Mouse (Mus musculus) heart, embryonic 15.5 days (tissue): Measurements from ENCODE around the gene Capns2. TPM values are rescaled to one million over a fixed set of nuclear protein-coding genes. Genes with fewer than 3 reads are reported as not detected.
A peak's percentile ranks its signal among the peaks of the same experiment; 100 is the strongest.
"Not testable (repeated sequence)": the region's sequence is repeated elsewhere in the genome, so short reads cannot be mapped to it uniquely, and the experiment has no call there.

Experiments used
- ATAC-seq: fragments of 200-750 bp; cut with Nextera tagmentation; replicated peaks from 2 replicates; pipeline ENCODE4 v1.8.0; 2017; ENCODE audit warnings: low read depth, moderate TSS enrichment; ENCODE audit not compliant: insufficient number of reproducible peaks, insufficient read depth, low FRiP score
- H3K27ac ChIP-seq: fragments of 300-500 bp; sonication (generic); 2 replicates; pipeline ENCODE4 v1.5.1; 2015; ENCODE audit warnings: mild to moderate bottlenecking, inconsistent platforms
- H3K27me3 ChIP-seq: fragments of 300-500 bp; sonication (generic); 2 replicates; pipeline ENCODE4 v1.6.1; 2015; ENCODE audit warnings: inconsistent platforms
- H3K36me3 ChIP-seq: fragments of 300-500 bp; sonication (generic); 2 replicates; pipeline ENCODE4 v1.6.1; 2015; ENCODE audit warnings: mild to moderate bottlenecking, inconsistent platforms
- H3K4me1 ChIP-seq: fragments of 300-500 bp; sonication (generic); replicated peaks from 2 replicates; pipeline ENCODE4 v1.6.1; 2015; ENCODE audit warnings: inconsistent platforms
- H3K4me2 ChIP-seq: fragments of 300-500 bp; sonication (generic); 2 replicates; pipeline ENCODE4 v1.6.1; 2015; ENCODE audit warnings: inconsistent platforms, mild to moderate bottlenecking, moderate library complexity
- H3K4me3 ChIP-seq: fragments of 300-500 bp; sonication (generic); 2 replicates; pipeline ENCODE4 v1.5.1; 2015; ENCODE audit warnings: mild to moderate bottlenecking, inconsistent platforms
- H3K9ac ChIP-seq: fragments of 300-500 bp; sonication (generic); 2 replicates; pipeline ENCODE4 v1.6.1; 2015; ENCODE audit warnings: mild to moderate bottlenecking, inconsistent platforms
- H3K9me3 ChIP-seq: fragments of 300-500 bp; sonication (generic); replicated peaks from 2 replicates; pipeline ENCODE4 v1.6.1; 2016; ENCODE audit warnings: inconsistent platforms
- WGBS: fragments of 180-500 bp; shearing (Covaris S2); methylation state at CpG from one replicate; pipeline ENCODE4 v1.1.7; 2015; ENCODE audit warnings: mixed read lengths; 5-methylcytosine and 5-hydroxymethylcytosine counted together
- polyA plus RNA-seq: library from polyadenylated mRNA; unstranded; fragments of >200 nt; fragmentation: Nextera tagmentation; extraction: Ambion mirVana; gene quantifications from 2 replicates; pipeline ENCODE4 v1.2.1, GENCODE M21; 2015

Gene Capns2
- polyA plus RNA-seq, 1 experiment from 2014 or later = 0.13 TPM

GRCm38 (mm10) chr8:92881247-92881646, 20.0 kb upstream of the Capns2 start:
- H3K27me3 ChIP-seq = no peaks in the 10 kb centered on the region
- no peak for ATAC-seq
- WGBS = 60% methylated on average over 4 of the region's 4 CpGs

GRCm38 (mm10) chr8:92883771-92884170, 17.4 kb upstream of the Capns2 start:
- Histone ChIP-seq H3K9me3 (no peaks in the 10 kb centered on the region), H3K4me2 (no peak overlapping the region), H3K36me3 (no peaks in the 10 kb centered on the region), H3K4me3 (no peak overlapping the region), H3K4me1 (no peaks in the 10 kb centered on the region), H3K27ac (no peak overlapping the region), H3K27me3 (no peaks in the 10 kb centered on the region), H3K9ac (no peak overlapping the region)
- 63% methylated on average over 2 of the region's 2 CpGs for WGBS
- ATAC-seq = no peak

More at GRCm38 (mm10) chr8:92881247-92881646, 20.0 kb upstream of the Capns2 start:
- Histone ChIP-seq H3K4me3 (no peak overlapping the region), H3K4me2 (no peak overlapping the region), H3K9ac (no peak overlapping the region), H3K4me1 (no peaks in the 10 kb centered on the region), H3K9me3 (no peaks in the 10 kb centered on the region), H3K36me3 (no peaks in the 10 kb centered on the region), H3K27ac (no peak overlapping the region)

GRCm38 (mm10) chr8:92892216-92892615, 9.0 kb upstream of the Capns2 start:
- not testable (repeated sequence) for H3K9me3 ChIP-seq, H3K36me3 ChIP-seq, H3K4me1 ChIP-seq, H3K9ac ChIP-seq, ATAC-seq, H3K4me3 ChIP-seq, H3K27me3 ChIP-seq, H3K27ac ChIP-seq, H3K4me2 ChIP-seq
- 64% methylated on average over 3 of the region's 3 CpGs for WGBS

GRCm38 (mm10) chr8:92893870-92894269, 7.3 kb upstream of the Capns2 start:
- 83% methylated on average over 2 of the region's 2 CpGs for WGBS
- H3K36me3 ChIP-seq = no peaks in the 10 kb centered on the region
- no peak overlapping the region for H3K4me3 ChIP-seq
- no peak overlapping the region for H3K27ac ChIP-seq
- no peak for ATAC-seq
- H3K9me3 ChIP-seq = no peaks in the 10 kb centered on the region
- no peaks in the 10 kb centered on the region for H3K27me3 ChIP-seq
- H3K9ac ChIP-seq = no peak overlapping the region
- no peak overlapping the region for H3K4me2 ChIP-seq
- no peaks in the 10 kb centered on the region for H3K4me1 ChIP-seq

GRCm38 (mm10) chr8:92895053-92895452, 6.2 kb upstream of the Capns2 start:
- H3K9me3 ChIP-seq = no peaks in the 10 kb centered on the region
- no peak overlapping the region for H3K4me3 ChIP-seq
- WGBS = 81% methylated on average over 7 of the region's 7 CpGs
- no peak overlapping the region for H3K9ac ChIP-seq
- H3K27ac ChIP-seq = no peak overlapping the region
- H3K27me3 ChIP-seq = no peaks in the 10 kb centered on the region
- no peak for ATAC-seq
- H3K36me3 ChIP-seq = no peaks in the 10 kb centered on the region
- H3K4me2 ChIP-seq = no peak overlapping the region
- H3K4me1 ChIP-seq = no peaks in the 10 kb centered on the region

GRCm38 (mm10) chr8:92896056-92896455, 5.2 kb upstream of the Capns2 start:
- Histone ChIP-seq H3K4me3 (no peak overlapping the region), H3K4me1 (no peaks in the 10 kb centered on the region), H3K36me3 (no peaks in the 10 kb centered on the region), H3K9ac (no peak overlapping the region), H3K9me3 (no peaks in the 10 kb centered on the region), H3K4me2 (no peak overlapping the region), H3K27ac (peak overlapping the region; percentile 51), H3K27me3 (no peaks in the 10 kb centered on the region)
- 47% methylated on average over 1 of the region's 1 CpGs for WGBS
- ATAC-seq = no peak

- no peak overlapping the region for H3K4me2 ChIP-seq
- peak overlapping the region; percentile 51; the same call in 1 of the 2 replicates for H3K27ac ChIP-seq
- no peaks in the 10 kb centered on the region for H3K27me3 ChIP-seq
- H3K4me3 ChIP-seq = no peak overlapping the region
- no peaks in the 10 kb centered on the region for H3K4me1 ChIP-seq
- no peaks in the 10 kb centered on the region for H3K9me3 ChIP-seq
- ATAC-seq = peak; percentile 55; the same call in 1 of the 2 replicates
- no peaks in the 10 kb centered on the region for H3K36me3 ChIP-seq
- no peak overlapping the region for H3K9ac ChIP-seq
- 44% methylated on average over 5 of the region's 5 CpGs for WGBS
These were observed 4.6 kb upstream of the Capns2 start for GRCm38 (mm10) chr8:92896611-92897010.

GRCm38 (mm10) chr8:92897794-92898193, 3.4 kb upstream of the Capns2 start:
- no peak overlapping the region for H3K4me2 ChIP-seq
- H3K9me3 ChIP-seq = no peaks in the 10 kb centered on the region
- no peak for ATAC-seq
- H3K4me1 ChIP-seq = no peaks in the 10 kb centered on the region
- 76% methylated on average over 4 of the region's 4 CpGs for WGBS
- no peak overlapping the region for H3K27ac ChIP-seq
- H3K4me3 ChIP-seq = no peak overlapping the region
- no peaks in the 10 kb centered on the region for H3K27me3 ChIP-seq
- H3K36me3 ChIP-seq = no peaks in the 10 kb centered on the region
- H3K9ac ChIP-seq = no peak overlapping the region

- no peaks in the 10 kb centered on the region for H3K9me3 ChIP-seq
- no peak overlapping the region for H3K4me2 ChIP-seq
- H3K27ac ChIP-seq = no peak overlapping the region
- WGBS = 80% methylated on average over 9 of the region's 9 CpGs
- no peaks in the 10 kb centered on the region for H3K36me3 ChIP-seq
- no peaks in the 10 kb centered on the region for H3K4me1 ChIP-seq
- no peak overlapping the region for H3K9ac ChIP-seq
- no peak for ATAC-seq
- H3K4me3 ChIP-seq = no peak overlapping the region
- no peaks in the 10 kb centered on the region for H3K27me3 ChIP-seq
These were observed 1.6 kb upstream of the Capns2 start for GRCm38 (mm10) chr8:92899590-92899989.

- H3K9ac ChIP-seq = no peak overlapping the region
- no peaks in the 10 kb centered on the region for H3K9me3 ChIP-seq
- H3K36me3 ChIP-seq = no peaks in the 10 kb centered on the region
- H3K27me3 ChIP-seq = no peaks in the 10 kb centered on the region
- no peak overlapping the region for H3K4me3 ChIP-seq
- no peak overlapping the region for H3K4me2 ChIP-seq
- ATAC-seq = no peak
- H3K4me1 ChIP-seq = no peaks in the 10 kb centered on the region
- WGBS = 78% methylated on average over 2 of the region's 2 CpGs
- no peak overlapping the region for H3K27ac ChIP-seq
These were observed 1.8 kb downstream of the Capns2 start for GRCm38 (mm10) chr8:92902981-92903380.

GRCm38 (mm10) chr8:92903488-92904135, 2.4 kb downstream of the Capns2 start:
- H3K27ac ChIP-seq = no peak overlapping the region
- WGBS = 83% methylated on average over 11 of the region's 11 CpGs
- ATAC-seq = no peak

GRCm38 (mm10) chr8:92906553-92906952, 5.3 kb downstream of the Capns2 start:
- H3K27ac ChIP-seq = no peak overlapping the region
- no peaks in the 10 kb centered on the region for H3K4me1 ChIP-seq
- no peak overlapping the region for H3K4me2 ChIP-seq
- no peak overlapping the region for H3K4me3 ChIP-seq
- WGBS = 92% methylated on average over 9 of the region's 9 CpGs
- no peak overlapping the region for H3K9ac ChIP-seq
- no peak for ATAC-seq
- H3K9me3 ChIP-seq = no peaks in the 10 kb centered on the region
- H3K36me3 ChIP-seq = no peaks in the 10 kb centered on the region
- no peaks in the 10 kb centered on the region for H3K27me3 ChIP-seq

More at GRCm38 (mm10) chr8:92903488-92904135, 2.4 kb downstream of the Capns2 start:
- Histone ChIP-seq H3K9me3 (no peaks in the 10 kb centered on the region), H3K4me1 (no peaks in the 10 kb centered on the region), H3K27me3 (no peaks in the 10 kb centered on the region), H3K4me3 (no peak overlapping the region), H3K9ac (no peak overlapping the region), H3K36me3 (no peaks in the 10 kb centered on the region), H3K4me2 (no peak overlapping the region)
